Mouse (Mus musculus): ENCODE results near the gene Cfl1. TPM values are rescaled to one million over a fixed set of nuclear protein-coding genes. Genes with fewer than 3 reads are reported as not detected.

Gene Cfl1
- polyA plus RNA-seq, 1 experiment from 2014 or later, result 3,318 TPM

DNA sequence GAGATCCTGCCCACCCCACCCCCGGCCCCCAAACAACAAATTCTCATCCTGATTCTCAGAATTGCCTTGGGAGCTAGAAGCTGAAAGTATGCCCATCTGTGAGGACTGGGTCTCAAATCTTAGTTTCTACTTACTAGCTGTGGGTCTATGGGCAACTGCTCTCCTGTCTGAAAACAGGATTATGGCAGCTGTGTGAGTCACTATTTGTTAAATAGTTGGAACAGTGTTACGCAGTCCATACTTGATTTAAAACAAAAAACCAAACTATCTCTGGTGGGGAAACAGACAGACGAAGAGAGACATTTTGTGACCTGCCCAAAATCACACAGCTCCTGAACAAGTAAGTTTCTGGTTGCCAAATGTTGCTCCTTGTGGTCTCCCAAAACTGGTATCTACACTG lies 40.6 kb upstream of the Cfl1 start:
- no peak for TF ChIP-seq CTCF (IDR thresholded peaks at IDR 0.05; ENCODE audit: low read depth)
- no peak for ATAC-seq (ENCODE audit: insufficient read depth)
- Histone ChIP-seq H3K4me2 (no peak overlapping the region), H3K27me3 (ENCODE audit: insufficient read depth, low read length) (peaks cover 45% of the 10 kb centered on the region), H3K36me3 (ENCODE audit: insufficient read depth) (peaks cover 8% of the 10 kb centered on the region), H3K4me3 (ENCODE audit: low read depth, low read length) (no peak overlapping the region), H3K9me3 (ENCODE audit: low read depth, low read length) (no peaks in the 10 kb centered on the region), H3K4me1 (ENCODE audit: insufficient read depth) (no peaks in the 10 kb centered on the region), H3K9ac (no peak overlapping the region), H3K27ac (ENCODE audit: low read depth) (no peak overlapping the region)
- DNase-seq, result no peak
- 82% methylated on average over 3 of the region's 3 CpGs for WGBS

DNA sequence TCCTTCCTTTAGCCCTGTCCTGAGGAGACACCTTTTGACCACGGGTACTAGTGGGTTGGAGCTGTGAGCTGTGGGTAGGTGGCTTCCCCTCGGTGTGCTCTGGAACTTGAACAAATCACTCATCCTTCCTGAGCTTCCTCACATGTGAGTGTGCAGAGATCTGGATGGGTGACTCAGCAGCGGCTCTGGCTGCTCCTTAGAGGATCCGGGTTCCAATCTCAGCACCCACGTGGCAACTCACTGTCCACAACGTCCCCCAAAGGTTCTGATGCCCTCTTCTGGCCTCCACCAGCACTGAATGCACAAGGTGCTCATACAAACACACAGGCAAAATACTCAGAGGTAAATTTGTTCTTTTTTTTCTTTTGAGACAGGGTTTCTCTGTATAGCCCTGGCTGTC lies 38.5 kb upstream of the Cfl1 start:
- peaks cover 10% of the 10 kb centered on the region for H3K36me3 ChIP-seq (ENCODE audit: insufficient read depth)
- peaks cover 4% of the 10 kb centered on the region; the same call in 1 of the 2 replicates for H3K4me1 ChIP-seq (ENCODE audit: insufficient read depth)
- peaks cover 42% of the 10 kb centered on the region for H3K27me3 ChIP-seq (ENCODE audit: insufficient read depth, low read length)
- DNase-seq (no peak), ATAC-seq (ENCODE audit: insufficient read depth) (no peak)
- H3K4me3 ChIP-seq (ENCODE audit: low read depth, low read length), result no peak overlapping the region
- H3K4me2 ChIP-seq, result no peak overlapping the region
- WGBS, result 69% methylated on average over 6 of the region's 6 CpGs
- TF ChIP-seq CTCF (IDR thresholded peaks at IDR 0.05; ENCODE audit: low read depth), result 0 out of 2 replicates have a peak, but pooled peaks have one; percentile 11
- no peak overlapping the region for H3K27ac ChIP-seq (ENCODE audit: low read depth)
- H3K9me3 ChIP-seq (ENCODE audit: low read depth, low read length), result no peaks in the 10 kb centered on the region
- H3K9ac ChIP-seq, result no peak overlapping the region

DNA sequence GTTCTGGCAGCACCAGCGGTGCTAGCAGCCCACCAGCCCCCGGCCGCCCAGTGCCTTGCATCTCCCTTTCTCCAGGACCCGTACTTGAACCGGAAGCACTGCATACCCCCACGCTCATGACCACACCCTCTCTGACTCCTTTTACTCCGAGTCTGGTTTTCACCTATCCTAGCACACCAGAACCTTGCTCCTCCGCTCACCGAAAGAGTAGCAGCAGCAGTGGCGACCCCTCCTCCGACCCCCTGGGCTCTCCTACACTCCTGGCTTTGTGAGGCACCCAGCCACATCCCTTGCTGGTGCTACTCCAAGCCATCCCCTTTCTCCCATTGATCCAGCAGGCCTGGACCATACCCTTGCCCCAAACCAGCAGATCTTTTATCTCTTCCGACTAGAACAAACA lies 35.2 kb upstream of the Cfl1 start:
- ATAC-seq (ENCODE audit: insufficient read depth), result no peak
- peaks cover 9% of the 10 kb centered on the region for H3K27me3 ChIP-seq (ENCODE audit: insufficient read depth, low read length)
- H3K9me3 ChIP-seq (ENCODE audit: low read depth, low read length), result no peaks in the 10 kb centered on the region
- DNase-seq, result no peak
- no peak overlapping the region for H3K27ac ChIP-seq (ENCODE audit: low read depth)
- H3K4me1 ChIP-seq (ENCODE audit: insufficient read depth), result peaks cover 4% of the 10 kb centered on the region
- WGBS, result 76% methylated on average over 12 of the region's 12 CpGs
- H3K9ac ChIP-seq, result peak overlapping the region; percentile 78; the same call in 1 of the 2 replicates
- H3K4me2 ChIP-seq, result peak overlapping the region; percentile 99
- H3K4me3 ChIP-seq (ENCODE audit: low read depth, low read length), result peak overlapping the region; percentile 84
- peaks cover 10% of the 10 kb centered on the region for H3K36me3 ChIP-seq (ENCODE audit: insufficient read depth)
- no peak for TF ChIP-seq CTCF (IDR thresholded peaks at IDR 0.05; ENCODE audit: low read depth)

DNA sequence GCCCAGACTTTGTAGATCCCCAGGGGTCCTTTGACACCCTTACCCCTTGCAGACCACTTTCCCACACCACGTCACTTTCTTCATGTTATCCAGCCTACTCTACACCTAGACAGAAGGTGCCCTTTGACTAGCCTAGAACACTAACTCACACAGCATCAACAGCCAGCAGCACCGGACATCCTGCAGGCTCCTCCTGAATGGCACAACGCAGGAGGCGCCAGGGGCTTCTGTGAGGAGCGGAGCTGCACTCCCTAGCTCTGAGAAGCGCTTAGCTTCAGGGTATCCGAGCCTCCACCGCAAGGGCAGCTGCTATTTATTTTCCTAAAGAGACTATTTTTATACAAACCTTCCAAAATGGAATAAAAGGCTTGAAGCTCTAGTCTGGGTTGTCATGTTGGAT lies 34.7 kb upstream of the Cfl1 start:
- H3K9me3 ChIP-seq (ENCODE audit: low read depth, low read length), result no peaks in the 10 kb centered on the region
- ATAC-seq (ENCODE audit: insufficient read depth), result no peak
- peak overlapping the region; percentile 84 for H3K4me3 ChIP-seq (ENCODE audit: low read depth, low read length)
- 54% methylated on average over 8 of the region's 8 CpGs for WGBS
- peak overlapping the region; percentile 78 for H3K9ac ChIP-seq
- H3K4me1 ChIP-seq (ENCODE audit: insufficient read depth), result peaks cover 4% of the 10 kb centered on the region
- TF ChIP-seq CTCF (IDR thresholded peaks at IDR 0.05; ENCODE audit: low read depth), result no peak
- peak overlapping the region; percentile 43; the same call in 1 of the 2 replicates for H3K27ac ChIP-seq (ENCODE audit: low read depth)
- peak; percentile 23 for DNase-seq
- H3K4me2 ChIP-seq, result peak overlapping the region; percentile 99
- H3K27me3 ChIP-seq (ENCODE audit: insufficient read depth, low read length), result 0 out of 2 replicates have a peak, but pooled peaks cover 4% of the 10 kb centered on the region
- H3K36me3 ChIP-seq (ENCODE audit: insufficient read depth), result peaks cover 10% of the 10 kb centered on the region

DNA sequence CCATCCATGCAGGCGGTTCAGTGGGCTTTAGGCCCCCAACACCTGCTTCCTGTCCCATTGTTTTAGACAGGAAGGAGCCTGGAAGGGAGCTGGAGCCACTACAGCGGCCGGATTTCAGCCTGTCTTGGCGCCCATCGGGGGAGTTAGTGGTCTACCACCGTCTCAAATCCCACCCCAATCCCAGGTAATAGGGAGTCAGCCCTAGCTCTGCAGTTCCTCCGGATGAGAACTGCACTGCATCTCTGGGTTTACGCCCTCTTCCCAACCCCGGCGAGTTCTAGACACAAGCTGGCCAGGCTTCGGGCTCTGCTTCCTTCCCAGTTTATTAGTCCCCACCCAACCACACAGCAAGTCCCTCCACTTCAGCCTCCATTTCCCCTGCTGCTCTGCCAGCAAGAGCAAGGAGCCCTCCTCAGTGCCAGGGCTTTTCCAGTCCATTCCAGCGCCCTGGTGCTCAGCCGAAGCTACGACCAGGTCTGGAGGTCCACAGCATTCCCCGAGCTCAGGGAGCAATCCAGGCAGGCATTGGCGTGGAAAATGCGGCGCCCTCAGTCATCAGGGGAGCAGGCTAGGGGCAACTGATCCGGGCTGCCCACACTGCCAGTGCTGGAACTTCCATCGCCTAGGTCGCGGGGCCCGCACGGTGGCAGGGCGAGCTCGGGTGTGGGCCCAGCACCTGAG lies 33.9 kb upstream of the Cfl1 start:
- peak overlapping the region; percentile 99 for H3K4me2 ChIP-seq
- no peaks in the 10 kb centered on the region for H3K9me3 ChIP-seq (ENCODE audit: low read depth, low read length)
- peak overlapping the region; percentile 78 for H3K9ac ChIP-seq
- H3K27me3 ChIP-seq (ENCODE audit: insufficient read depth, low read length), result no peaks in the 10 kb centered on the region
- TF ChIP-seq CTCF (IDR thresholded peaks at IDR 0.05; ENCODE audit: low read depth), result no peak
- peak overlapping the region; percentile 90 for H3K27ac ChIP-seq (ENCODE audit: low read depth)
- 2% methylated on average over 26 of the region's 26 CpGs for WGBS
- ATAC-seq (ENCODE audit: insufficient read depth) (no peak), DNase-seq (peak; percentile 62)
- peak overlapping the region; percentile 84 for H3K4me3 ChIP-seq (ENCODE audit: low read depth, low read length)
- peaks cover 8% of the 10 kb centered on the region for H3K4me1 ChIP-seq (ENCODE audit: insufficient read depth)
- H3K36me3 ChIP-seq (ENCODE audit: insufficient read depth), result peaks cover 10% of the 10 kb centered on the region

DNA sequence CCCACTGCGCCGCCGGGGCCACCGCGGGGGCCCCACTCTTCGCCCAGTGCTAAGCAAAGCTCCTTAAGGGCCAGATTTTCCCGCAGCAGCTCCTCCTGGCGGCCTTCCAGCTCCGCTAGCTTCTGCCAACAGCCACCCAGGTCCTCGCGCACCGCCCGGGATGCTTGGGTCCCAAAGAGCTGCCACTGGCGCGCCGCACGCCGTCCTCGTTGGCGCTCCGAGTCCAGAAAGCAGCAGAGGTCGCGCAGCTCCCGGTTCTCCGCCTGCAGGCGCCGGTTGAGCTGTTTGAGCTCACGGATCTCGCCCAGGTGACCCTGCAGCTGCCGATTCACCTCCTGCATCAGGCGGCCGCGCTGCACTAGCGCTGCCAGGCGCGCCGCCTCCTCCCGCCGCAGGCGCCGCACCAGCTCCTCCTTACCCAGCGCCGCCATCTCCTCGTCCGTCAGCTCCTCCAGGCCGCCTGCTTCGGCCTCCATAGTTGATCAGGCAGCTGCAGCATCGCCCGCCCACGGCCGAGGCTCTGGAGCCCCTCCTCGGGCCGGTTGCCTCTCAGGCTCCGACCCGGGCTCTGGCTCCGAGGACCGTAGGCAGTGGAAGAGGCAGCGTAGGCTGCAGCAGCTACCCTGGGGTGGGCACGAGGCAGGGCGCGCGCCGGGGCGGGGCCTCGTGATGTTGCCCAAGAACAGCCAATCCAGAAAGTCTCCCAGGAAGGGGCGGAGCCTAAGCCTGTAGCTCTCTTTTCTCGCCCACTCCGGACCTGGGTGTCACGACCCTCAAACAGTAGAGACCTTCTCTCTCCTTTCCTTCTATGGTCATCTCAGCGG lies 33.1 kb upstream of the Cfl1 start:
- Histone ChIP-seq H3K4me2 (peak overlapping the region; percentile 99), H3K36me3 (ENCODE audit: insufficient read depth) (peaks cover 14% of the 10 kb centered on the region), H3K27ac (ENCODE audit: low read depth) (peak overlapping the region; percentile 90), H3K9me3 (ENCODE audit: low read depth, low read length) (no peaks in the 10 kb centered on the region), H3K4me1 (ENCODE audit: insufficient read depth) (peaks cover 10% of the 10 kb centered on the region), H3K9ac (peak overlapping the region; percentile 78), H3K27me3 (ENCODE audit: insufficient read depth, low read length) (no peaks in the 10 kb centered on the region), H3K4me3 (ENCODE audit: low read depth, low read length) (peak overlapping the region; percentile 84)
- DNase-seq (peak; percentile 96), ATAC-seq (ENCODE audit: insufficient read depth) (peak; percentile 89)
- under 1% methylated on average over 70 of the region's 70 CpGs for WGBS
- TF ChIP-seq CTCF (IDR thresholded peaks at IDR 0.05; ENCODE audit: low read depth), result no peak; the same call in 1 of the 2 replicates
